Mouse (Mus musculus): ENCODE data around the gene Nup210l. TPM values are rescaled to one million over a fixed set of nuclear protein-coding genes. Genes with fewer than 3 reads are reported as not detected.

Gene Nup210l
- total RNA-seq (2021) = 0.37 and 0.45 TPM in 2 replicates
- long read RNA-seq, experiment 1, partial matches to known transcripts = 0 of 1 reads
- long read RNA-seq, experiment 1, other reads (novel, unspliced or antisense) = 1 of 1 reads
- long read RNA-seq, experiment 2 = 0 reads

DNA sequence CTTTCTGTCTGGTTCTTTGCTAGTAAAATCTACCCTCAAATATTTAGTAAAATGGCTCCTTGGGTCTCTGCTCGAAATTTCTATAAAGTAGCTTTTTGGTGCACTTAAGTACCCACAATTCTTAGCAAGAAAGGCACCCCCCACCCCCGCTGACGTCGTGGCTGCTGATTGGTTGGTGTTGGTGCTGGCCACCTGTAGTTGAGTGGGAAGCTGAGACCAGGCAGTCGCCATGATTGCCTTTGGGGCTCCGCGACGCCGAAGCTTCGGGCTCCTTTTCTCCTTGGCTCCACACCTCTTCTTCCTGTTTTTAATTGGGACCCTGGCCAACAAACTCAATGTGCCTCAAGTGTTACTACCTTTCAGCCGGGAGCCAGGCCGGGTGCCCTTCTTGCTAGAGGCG is at the start of gene Nup210l:
Nup210l (plus strand) TSS at position 195 of the 400 bp plus-strand sequence.
- no peak for DNase-seq

DNA sequence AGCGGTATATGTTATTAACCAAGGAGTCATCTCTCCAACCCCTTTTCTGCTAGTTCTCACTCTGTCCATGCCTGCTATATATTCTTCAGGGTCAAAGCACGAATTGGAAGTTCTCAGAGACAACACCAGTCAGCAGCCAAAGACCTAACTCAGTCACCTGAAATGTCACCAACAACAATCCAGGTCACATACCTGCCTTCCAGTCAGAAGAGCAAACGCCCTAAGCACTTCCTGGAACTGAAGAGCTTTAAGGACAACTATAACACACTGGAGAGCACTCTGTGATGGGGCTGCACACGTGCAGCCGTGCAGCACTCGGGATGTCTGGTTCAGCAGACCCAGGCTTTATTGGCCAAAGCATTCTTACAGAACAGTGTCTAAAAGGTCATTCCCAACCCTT is 42.4 kb upstream of the Nup210l start:
- no peak for DNase-seq

DNA sequence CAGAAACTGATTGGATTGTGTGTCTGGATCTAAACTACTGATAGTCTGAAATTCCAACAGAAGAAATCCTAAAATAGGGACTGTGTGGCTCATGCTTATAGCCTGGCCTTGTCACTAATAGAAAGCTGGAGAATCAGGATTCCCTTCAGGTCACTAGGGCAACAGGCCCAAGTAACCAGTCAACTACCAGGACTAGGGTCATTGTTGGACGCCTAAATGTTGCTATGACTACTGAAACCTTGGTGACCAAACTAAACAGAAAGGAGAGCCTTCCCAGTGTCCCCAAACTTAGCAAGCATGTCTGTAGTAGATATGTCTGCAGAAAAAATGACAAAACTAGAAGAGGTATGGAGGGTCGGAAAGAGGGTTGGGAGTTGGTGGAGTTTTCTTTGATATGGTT is 41.4 kb upstream of the Nup210l start:
- no peak for DNase-seq

DNA sequence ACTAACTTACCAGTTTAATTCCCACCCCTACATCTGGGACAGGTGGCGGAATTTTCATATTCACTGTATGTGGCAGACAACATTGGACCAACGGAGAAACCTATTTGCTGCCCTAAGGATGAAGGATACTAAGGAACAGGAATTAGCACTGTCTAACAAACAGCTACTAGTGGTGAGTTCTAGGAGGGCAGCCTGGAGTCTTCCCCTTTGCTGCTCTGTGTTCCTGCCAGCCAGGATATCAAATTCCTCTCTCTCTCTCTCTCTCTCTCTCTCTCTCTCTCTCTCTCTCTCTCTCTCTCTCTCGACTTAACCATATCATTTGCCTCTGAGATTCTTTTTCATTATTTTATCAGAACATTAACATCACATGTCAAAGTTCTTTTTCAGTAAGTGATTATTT is 39.5 kb upstream of the Nup210l start:
- no peak for DNase-seq

DNA sequence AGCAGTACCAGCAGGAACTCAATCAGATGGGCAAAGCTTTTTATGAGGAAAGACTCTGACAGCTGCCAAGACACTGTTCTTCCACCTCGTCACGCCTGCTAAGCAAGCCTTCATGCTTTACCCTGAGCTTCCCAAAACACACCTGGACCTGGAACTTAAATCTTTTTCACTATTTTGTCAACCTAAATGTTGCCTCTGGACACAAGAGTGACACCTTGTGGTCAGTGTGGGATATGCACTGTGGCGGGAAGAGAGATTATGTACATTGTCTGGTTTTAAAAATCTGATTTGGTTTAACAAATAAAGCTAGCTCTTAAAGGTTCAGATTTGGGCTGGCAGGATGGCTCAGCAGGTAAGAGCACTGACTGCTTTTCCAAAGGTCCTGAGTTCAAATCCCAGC is 38.4 kb upstream of the Nup210l start:
- DNase-seq = peak; percentile 54

DNA sequence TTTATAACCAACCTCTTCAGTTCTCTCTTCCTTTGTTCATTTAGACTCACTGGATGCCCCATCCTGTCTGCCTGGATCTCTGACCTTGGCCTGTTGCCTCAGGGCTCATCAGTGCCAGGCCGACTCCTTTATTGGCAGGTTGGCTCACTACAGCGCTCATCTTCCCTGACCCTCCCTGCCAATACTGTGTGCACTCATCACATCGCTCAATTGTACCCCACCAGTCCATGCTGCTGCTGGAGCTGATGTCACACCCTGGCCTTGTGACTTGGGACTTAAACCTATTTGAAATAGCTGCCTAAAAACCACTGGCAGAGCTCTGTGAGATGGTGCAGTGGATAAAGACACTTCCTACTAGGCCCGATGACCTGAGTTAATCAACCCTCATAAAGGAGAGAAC is 36.1 kb upstream of the Nup210l start:
- no peak for DNase-seq

DNA sequence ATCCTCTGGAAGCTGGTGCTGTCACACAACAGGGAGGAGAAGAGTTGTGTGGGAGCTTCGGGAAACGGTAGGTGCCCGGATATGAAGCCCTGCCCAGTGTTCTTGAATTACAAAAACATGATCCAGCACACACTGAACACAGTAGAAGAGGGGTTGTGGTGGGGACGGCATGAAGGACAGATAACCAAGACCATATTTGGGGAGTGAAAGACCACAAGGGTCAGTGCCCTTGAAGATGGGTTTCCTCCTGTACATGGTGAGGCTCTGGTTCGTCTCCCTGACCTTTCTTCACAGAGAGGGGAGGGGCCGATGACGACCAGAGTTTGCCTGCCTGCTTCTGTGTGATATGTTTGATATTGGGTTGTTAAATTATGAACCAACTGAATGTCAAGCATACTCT is 34.2 kb upstream of the Nup210l start:
- no peak for DNase-seq

DNA sequence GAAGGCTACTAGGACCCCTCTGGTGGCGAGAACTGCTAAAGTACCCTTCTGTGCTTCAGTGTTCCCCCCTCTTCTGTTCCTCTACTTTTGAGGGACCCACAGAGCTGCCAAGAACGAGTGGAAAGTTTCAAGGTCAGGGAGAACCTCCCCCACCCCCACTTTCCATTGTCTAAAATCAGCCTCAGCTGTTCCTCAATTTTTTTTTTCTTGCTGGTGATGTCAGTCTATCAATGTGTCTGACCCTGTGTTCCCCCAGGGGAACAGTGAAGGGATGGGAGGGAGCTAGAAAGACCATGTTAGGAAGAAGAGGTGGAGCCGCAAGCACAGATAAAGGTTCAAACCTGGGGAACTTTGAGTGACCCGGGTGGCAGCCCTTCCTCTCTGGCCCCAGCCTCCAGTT is 31.6 kb upstream of the Nup210l start, which contains the start of gene Tpm3:
Tpm3 (plus strand) TSS at position 356 of the 400 bp plus-strand sequence.
- no peak for DNase-seq

DNA sequence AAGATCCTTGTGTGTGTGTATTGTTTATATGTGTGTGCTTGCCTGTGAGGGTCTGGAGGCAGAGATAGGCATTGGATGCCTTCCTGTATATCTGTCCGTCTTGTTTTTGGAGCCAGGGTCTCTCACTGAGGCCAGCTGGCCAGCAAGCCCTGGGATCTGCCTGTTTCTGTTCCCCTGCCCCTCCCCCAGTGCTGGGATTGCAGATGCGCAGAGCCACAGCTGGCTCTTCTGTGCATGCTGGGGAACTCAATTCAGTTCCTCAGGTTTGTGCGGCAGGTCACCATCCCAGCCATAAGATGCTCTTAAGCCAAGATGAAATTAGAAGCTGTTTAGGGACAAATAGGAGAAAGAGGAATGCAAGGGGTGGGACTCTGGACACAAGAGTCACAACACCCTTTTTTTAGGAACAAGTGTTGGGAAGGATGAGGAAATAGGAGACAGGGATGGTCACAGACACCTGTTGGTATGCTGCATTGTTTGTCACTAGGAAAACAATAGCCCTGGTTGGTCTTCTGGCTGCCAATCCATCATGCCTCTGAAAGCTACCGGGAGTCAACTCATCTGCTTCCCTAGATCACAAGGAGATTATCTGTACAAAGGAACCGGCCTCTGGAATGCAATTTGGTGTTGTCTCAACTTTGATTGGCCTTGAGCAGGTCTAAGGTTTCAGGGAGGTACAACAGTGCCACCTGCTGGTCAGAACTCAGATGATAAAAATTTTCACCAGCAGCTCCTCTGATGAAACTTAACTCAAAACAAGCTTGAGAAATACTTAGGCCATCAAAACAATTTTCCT is 26.8 kb upstream of the Nup210l start:
- peak; percentile 88 for DNase-seq

DNA sequence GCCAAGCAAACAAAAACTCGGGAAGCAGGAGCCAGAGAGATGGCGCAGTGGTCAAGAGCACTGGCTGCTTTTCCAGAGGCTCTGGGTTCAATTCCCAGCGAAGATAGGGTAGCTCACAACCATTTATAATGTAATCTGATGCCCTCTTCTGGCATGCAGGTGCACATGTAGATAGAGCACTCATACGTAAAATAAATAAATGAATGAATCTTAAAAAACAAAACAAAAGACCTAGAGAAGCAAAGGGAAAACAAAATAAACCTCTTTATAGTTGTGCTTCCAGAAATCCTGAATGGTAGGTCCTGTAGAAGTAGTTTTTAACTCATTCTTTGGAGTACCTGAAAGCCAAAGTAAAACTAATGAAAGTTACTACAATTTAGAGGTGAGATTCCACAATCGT is 25.7 kb upstream of the Nup210l start:
- no peak for DNase-seq

DNA sequence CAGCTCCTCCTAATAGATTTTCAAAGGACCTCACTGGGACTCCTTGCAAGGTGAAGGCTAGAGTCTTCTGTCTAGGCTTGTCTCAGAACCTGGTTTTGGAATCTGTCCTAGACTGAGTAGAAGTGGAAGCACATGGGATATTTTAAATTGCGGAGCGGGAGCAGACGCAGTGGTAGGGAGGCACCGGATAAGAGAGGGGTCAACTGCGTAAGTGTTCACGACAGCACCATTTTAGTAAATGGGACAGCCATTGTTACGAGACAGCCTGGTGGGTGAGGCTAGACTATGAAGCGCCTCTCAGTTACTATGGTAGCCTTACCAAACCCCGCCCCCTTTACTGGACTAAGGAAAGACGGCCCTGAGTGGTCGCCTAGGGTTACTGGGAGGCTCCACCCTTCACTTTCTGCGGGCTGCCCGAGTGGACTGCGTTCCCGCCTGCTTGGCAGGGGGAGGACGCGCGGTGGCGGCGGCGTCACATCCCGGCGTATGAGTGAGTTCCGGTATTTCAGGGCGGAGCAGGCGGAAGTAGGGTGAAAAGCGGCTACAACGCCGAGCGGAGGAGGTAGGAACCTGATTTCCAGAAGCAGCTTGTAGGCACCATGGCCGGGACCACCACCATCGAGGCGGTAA is 24.7 kb upstream of the Nup210l start:
- DNase-seq = peak; percentile 97

DNA sequence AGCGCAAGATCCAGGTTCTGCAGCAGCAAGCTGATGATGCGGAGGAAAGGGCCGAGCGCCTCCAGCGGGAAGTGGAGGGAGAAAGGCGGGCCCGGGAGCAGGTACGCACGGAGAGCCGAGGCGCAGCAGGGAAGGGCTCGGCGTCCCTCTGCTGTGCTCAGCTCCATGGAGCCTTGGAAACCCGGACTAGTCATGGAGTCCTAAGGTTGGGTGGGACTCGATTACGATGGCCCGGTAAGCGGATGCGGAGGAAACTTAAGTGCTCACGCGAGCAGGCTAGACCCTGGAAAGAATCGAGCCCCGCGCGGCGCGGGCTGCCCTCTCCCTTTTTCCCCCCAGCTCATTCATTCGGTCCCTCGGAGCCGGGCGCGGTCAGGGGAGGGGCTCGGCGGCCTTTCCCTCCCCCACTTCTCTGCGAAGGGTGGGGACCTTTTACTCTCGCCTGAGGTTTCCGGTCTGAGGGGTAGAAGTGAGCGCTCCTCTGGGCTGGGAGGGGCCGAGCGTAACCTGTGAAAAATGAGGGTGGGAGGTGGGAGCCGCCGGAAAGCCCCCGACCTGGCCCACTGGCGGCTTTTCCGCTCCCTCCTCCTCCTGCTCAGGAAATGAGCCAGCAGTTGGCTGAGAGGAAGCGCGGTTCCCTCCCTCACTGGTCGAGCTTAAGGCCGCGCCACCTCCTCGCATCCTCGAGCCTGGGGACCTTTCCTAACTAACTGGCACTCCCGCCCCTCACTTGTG is 24.0 kb upstream of the Nup210l start:
- DNase-seq = peak; percentile 88

DNA sequence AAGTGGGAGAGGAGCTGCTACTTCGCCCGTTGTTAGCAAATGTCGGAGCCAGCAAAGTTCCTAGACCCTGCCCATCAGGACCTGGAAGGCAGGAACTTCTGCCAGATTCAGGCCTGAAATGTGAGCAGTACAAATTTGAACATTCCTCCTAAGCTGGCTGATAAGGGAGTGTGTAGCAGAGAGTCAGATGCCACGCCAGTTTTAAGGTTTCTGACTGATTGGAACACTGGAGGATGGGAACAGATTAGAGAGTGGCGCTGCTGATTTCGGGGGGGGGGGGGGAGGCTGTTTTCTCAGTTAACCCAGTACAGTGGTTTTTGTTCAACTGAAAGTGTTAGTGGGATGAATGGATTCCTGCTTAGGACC is 23.5 kb upstream of the Nup210l start:
- no peak for DNase-seq

DNA sequence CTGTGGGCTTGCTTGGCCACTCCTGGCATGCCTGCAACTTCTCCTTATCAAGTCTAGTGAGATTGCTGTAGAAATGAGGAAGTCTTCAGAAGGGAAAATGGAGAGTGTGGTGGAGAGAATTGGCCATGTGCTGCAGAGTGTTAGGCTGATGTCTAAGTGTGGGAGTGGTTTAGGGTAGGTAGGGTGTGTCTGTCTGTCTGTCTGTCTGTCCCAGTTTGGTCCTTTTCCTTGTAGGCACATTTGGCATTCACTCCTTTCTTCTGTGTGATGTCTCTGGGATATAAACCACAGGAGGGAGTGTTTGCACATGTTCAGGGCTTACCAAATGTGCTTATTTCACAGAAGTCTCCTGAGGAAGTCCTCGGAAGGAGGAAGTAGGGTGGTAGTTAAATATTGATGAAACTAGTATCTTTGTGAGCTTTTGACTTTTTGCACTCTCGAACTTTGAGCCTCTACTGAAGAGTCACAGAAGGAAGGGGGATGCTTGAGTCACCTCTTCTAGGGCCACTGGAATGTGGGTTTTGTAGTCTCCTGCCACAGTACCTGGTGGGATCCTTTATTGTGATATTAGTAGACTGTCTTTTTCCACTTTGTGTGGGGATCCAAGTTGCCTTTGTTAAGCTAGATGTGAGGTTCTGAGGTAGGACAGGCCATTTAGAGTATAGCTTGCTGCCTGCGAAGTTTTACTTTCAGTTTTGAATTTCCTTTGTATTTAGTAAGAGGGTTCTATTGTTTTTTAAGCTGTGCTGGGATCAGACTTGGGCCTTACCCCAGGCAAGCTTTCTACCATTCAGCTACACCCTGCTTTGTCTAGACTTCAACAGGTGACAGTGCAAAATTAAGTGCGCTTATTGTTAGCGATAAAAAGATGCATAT is 22.3 kb upstream of the Nup210l start:
- no peak for DNase-seq

DNA sequence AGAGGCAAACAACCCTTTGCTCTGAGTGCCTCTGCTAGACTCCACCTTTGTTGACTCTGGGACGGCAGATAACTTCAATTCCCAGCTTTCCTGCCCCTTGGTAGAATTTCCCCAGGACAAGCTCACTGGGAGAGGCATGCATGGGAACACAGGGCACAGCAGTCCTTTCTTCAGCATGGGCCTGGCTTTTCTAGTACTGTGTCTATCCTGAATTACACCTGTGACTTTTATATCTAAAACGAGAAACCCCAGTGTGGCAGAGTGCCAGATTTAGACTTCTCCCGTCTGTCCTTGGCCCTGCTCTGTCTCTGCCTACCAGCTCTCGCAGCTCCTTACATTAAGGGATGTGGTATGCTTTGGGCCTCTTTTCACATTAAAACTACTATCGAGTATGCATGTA is 20.9 kb upstream of the Nup210l start:
- DNase-seq = no peak

DNA sequence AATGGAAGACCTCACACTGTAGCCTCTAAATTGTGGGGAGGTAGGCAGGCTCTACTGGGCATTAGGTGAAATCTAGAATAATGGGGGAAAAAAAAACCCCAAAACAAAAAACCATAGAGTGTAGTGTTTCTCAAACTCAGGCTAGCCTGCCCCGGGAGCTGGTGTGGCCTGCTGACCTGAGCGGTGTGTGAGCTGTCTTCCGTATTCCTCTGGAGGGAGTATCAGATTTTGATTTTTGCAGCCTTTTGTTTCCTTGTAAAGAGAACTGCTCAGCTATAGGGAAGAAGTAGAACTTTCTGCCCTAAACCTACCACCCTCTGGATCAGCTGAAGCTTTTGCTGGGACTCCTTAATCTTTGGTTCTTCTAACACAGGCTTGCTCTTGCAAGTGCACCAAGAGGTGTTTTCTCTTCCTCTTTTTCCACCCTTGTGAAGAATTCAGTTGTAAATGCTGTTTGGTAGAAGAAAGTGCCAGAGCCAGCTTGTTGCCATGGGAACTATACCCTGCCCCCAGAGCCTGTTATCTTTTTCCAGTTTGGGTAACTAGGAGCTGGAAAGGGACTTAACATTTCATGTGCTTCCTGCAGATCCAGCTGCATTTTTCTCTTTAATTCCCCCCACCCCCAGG is 20.1 kb upstream of the Nup210l start:
- no peak for DNase-seq

DNA sequence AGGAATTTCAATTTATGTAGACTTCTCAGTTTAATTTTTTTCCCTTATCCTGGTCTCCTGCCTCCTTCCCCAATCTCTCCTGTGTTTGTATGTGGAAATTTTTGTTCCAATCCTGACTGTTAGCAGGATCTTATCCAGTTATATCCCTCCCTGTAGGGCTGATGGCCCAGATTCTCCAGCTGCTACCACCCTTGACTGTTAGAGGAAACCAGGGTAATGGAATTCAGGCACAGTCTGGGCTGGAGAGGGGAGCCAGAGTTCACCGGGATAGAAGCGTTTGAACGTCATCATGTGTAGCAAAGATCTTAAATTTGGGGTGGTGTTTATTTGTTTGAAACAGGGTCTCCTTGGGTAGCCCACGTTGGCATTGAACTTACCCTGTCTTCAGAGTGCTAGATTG is 19.1 kb upstream of the Nup210l start:
- DNase-seq = no peak

DNA sequence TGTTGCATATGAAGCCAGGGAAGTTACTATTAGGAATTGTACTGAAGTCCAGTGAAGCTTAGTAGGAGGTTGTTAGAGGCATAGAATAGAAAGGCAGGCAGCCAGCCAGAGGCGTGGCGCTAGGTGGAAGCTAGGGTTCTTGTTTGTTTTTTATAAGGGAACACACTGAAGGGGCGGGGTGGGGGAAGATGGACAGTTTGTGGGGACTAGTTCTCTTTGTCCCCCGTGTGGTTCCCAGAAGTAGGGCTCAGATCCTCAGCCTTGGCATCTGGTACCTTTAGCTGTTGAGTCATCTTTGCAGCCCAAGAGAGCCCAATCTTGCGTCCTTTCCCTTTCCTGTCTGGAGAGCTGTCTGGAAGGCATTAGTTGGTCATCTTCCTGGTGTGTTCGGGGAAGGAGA is 18.7 kb upstream of the Nup210l start:
- peak; percentile 54 for DNase-seq

DNA sequence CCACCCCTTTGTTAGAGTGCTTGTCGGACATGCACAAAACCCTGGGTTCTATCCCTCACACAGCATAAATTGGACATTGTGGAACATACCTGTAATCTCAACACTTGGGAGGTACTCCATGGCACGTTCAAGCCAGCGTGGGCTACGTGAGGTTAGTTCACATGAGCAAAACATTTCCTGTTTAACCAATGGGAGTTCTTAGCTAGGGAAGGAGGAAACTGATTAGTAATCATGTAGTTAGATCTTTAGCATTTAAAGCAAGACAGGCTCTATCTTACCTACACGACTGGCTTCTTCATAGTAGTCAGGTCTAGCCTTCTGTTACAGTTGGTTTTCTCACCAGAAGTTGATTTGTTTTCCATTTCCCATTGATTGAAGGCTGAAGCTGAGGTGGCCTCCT is 17.9 kb upstream of the Nup210l start:
- no peak for DNase-seq

DNA sequence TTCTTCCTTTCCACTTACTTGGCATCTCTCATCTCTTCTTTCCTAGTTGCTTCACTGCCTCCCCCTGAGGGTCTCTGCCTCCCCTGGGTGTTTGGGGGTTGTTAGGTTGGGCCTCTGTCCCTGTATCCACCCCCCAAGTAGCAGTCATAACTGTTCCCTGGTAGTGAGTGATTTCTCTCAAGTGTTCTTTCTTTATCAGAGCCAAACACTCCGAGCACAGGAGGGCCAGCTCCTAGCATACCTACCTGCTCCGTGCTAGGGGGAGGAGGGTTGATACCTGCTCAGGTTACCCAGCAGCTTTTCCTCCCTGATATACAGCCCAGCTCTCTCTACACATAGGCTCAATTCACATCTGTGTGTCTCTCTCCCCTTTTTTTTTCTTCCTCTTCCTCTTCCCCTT is 15.3 kb upstream of the Nup210l start:
- DNase-seq = no peak

DNA sequence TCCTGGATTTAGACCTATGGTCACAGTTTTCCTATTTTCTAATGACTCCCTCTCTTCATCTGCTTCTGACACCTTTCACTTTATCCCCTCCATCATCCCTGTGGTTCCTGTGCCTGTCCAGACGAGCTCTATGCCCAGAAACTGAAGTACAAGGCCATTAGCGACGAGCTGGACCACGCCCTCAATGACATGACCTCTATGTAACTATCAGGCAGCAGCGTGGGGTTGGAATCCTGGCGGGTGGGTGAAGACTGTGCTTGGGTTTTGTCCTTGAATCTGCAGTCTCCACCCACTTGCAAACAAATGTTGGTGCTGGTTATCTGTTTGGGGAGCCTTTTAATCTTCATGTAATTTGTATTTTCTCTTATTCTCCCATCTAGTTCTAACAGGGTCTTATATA is 13.0 kb upstream of the Nup210l start:
- DNase-seq = peak; percentile 45

DNA sequence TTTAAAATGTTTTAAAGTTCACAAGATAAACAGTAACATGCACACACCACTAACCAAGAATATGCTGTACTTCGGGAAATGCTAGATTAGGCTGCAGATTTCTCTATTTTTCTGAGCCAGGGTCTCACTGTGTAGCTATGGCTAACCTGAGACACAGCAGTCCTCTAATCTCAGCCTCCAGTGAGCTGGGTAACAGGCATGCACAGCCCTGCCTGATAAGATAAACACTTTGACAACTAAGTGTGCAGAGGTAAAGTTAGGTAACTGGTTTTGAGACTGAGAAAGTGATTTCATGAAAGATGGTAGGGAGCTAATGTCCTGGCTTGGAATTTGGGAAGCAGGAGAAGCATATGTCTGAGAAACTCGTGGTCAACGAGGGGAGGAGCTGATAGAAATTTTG is 9.5 kb upstream of the Nup210l start:
- DNase-seq = no peak

Measured in adrenal gland, postnatal 14 days (tissue).